Mouse (Mus musculus) spleen, adult 2 months (tissue): Measurements from ENCODE around the gene Ninj2. TPM values are rescaled to one million over a fixed set of nuclear protein-coding genes. Genes with fewer than 3 reads are reported as not detected.

ENCODE experiments used
- DNase-seq, 2 experiments: peaks; one replicate each; pipeline versions ENCODE4 v3.0.0 to v3.0.0-alpha.2; 2012 to 2021; ENCODE audit warnings: low spot score in 2 of 2, low read depth in 1 of 2
- H3K27ac ChIP-seq: fragments of 200-500 bp; 2 replicates; pipeline ENCODE4 v1.5.1; 2012; ENCODE audit warnings: low read length, inconsistent platforms; ENCODE audit not compliant: insufficient read depth
- H3K27me3 ChIP-seq: fragments of 200-500 bp; 2 replicates; pipeline ENCODE4 v1.6.1; 2012; ENCODE audit warnings: mild to moderate bottlenecking, moderate library complexity, low read length, inconsistent platforms; ENCODE audit not compliant: control insufficient read depth, insufficient read depth
- H3K36me3 ChIP-seq: fragments of 200-500 bp; 2 replicates; pipeline ENCODE4 v1.6.1; 2012; ENCODE audit warnings: mild to moderate bottlenecking, low read length, inconsistent platforms; ENCODE audit not compliant: control insufficient read depth, insufficient read depth
- H3K4me1 ChIP-seq: fragments of 200-500 bp; 2 replicates; pipeline ENCODE4 v1.6.1; 2011; ENCODE audit warnings: inconsistent platforms; ENCODE audit not compliant: control insufficient read depth, insufficient read depth, insufficient read length
- H3K4me3 ChIP-seq: fragments of 200-500 bp; 2 replicates; pipeline ENCODE4 v1.5.1; 2011; ENCODE audit warnings: mild to moderate bottlenecking, inconsistent platforms; ENCODE audit not compliant: insufficient read depth, insufficient read length; ENCODE audit errors: extremely low read depth
- CTCF ChIP-seq: fragments of 200-500 bp; IDR thresholded peaks from 2 replicates; pipeline ENCODE4 v1.5.1; 2011; ENCODE audit warnings: mild to moderate bottlenecking, inconsistent platforms; ENCODE audit not compliant: insufficient read depth, insufficient read length, insufficient replicate concordance; ENCODE audit errors: extremely low read depth
- POLR2A ChIP-seq: fragments of 200-500 bp; IDR thresholded peaks from 2 replicates; pipeline ENCODE4 v1.6.1; 2011; ENCODE audit warnings: low read depth, low read length, inconsistent platforms
- WGBS: fragments of 180-500 bp; shearing (Covaris S2); methylation state at CpG from one replicate; pipeline ENCODE4 v1.1.7; 2018; 5-methylcytosine and 5-hydroxymethylcytosine counted together
- polyA plus RNA-seq: library from polyadenylated mRNA; depleted of rRNA; stranded (reverse); fragments of >200 nt; gene quantifications from 2 replicates; pipeline ENCODE4 v1.2.3, GENCODE M21; 2012; rRNA removed

Ninj2 gene
- polyA plus RNA-seq, 1 experiment = 0.19 TPM

- WGBS = 93% methylated on average over 6 of the region's 6 CpGs
- no peak for TF ChIP-seq CTCF
- TF ChIP-seq POLR2A = no peak
- DNase-seq = no peak
- Histone ChIP-seq H3K36me3 (no peaks in the 10 kb centered on the region), H3K27ac (no peak overlapping the region), H3K4me3 (no peak overlapping the region), H3K27me3 (no peaks in the 10 kb centered on the region), H3K4me1 (no peaks in the 10 kb centered on the region)
Measured at GRCm38 (mm10) chr6:120232885-120233284, 139.7 kb downstream of the Ninj2 start.

GRCm38 (mm10) chr6:120235874-120236273 is 142.7 kb downstream of the Ninj2 start:
- DNase-seq = no peak
- Histone ChIP-seq H3K4me3 (no peak overlapping the region), H3K27ac (no peak overlapping the region), H3K4me1 (no peaks in the 10 kb centered on the region), H3K36me3 (no peaks in the 10 kb centered on the region), H3K27me3 (no peaks in the 10 kb centered on the region)
- WGBS = 78% methylated on average over 7 of the region's 7 CpGs
- TF ChIP-seq POLR2A = no peak
- TF ChIP-seq CTCF = no peak

GRCm38 (mm10) chr6:120240461-120240860 is 147.3 kb downstream of the Ninj2 start:
- no peak for DNase-seq
- Histone ChIP-seq H3K27me3 (no peaks in the 10 kb centered on the region), H3K4me1 (no peaks in the 10 kb centered on the region), H3K27ac (no peak overlapping the region), H3K4me3 (no peak overlapping the region), H3K36me3 (no peaks in the 10 kb centered on the region)
- TF ChIP-seq CTCF (no peak), POLR2A (no peak)
- 89% methylated on average over 5 of the region's 5 CpGs for WGBS

GRCm38 (mm10) chr6:120241453-120241852 is 148.3 kb downstream of the Ninj2 start:
- H3K4me1 ChIP-seq = no peaks in the 10 kb centered on the region
- 92% methylated on average over 12 of the region's 12 CpGs for WGBS
- TF ChIP-seq CTCF (no peak), POLR2A (no peak)
- H3K27me3 ChIP-seq = no peaks in the 10 kb centered on the region
- no peak overlapping the region for H3K27ac ChIP-seq
- H3K36me3 ChIP-seq = no peaks in the 10 kb centered on the region
- no peak overlapping the region for H3K4me3 ChIP-seq
- no peak for DNase-seq

GRCm38 (mm10) chr6:120242530-120242929 is 149.4 kb downstream of the Ninj2 start:
- H3K27me3 ChIP-seq = no peaks in the 10 kb centered on the region
- TF ChIP-seq CTCF = no peak
- TF ChIP-seq POLR2A = no peak
- no peaks in the 10 kb centered on the region for H3K4me1 ChIP-seq
- no peaks in the 10 kb centered on the region for H3K36me3 ChIP-seq
- H3K4me3 ChIP-seq = no peak overlapping the region
- WGBS = 82% methylated on average over 8 of the region's 8 CpGs
- H3K27ac ChIP-seq = no peak overlapping the region
- DNase-seq = no peak

- TF ChIP-seq CTCF (no peak), POLR2A (no peak)
- Histone ChIP-seq H3K4me3 (no peak overlapping the region), H3K27ac (no peak overlapping the region), H3K4me1 (no peaks in the 10 kb centered on the region), H3K27me3 (no peaks in the 10 kb centered on the region), H3K36me3 (no peaks in the 10 kb centered on the region)
- DNase-seq = no peak
- WGBS = 75% methylated on average over 8 of the region's 8 CpGs
Measured at GRCm38 (mm10) chr6:120243250-120243649, 150.1 kb downstream of the Ninj2 start.

GRCm38 (mm10) chr6:120246676-120247075 is 153.5 kb downstream of the Ninj2 start:
- no peaks in the 10 kb centered on the region for H3K27me3 ChIP-seq
- no peaks in the 10 kb centered on the region for H3K4me1 ChIP-seq
- no peaks in the 10 kb centered on the region for H3K36me3 ChIP-seq
- no peak overlapping the region for H3K27ac ChIP-seq
- no peak overlapping the region for H3K4me3 ChIP-seq
- DNase-seq = no peak
- TF ChIP-seq CTCF = no peak
- no peak for TF ChIP-seq POLR2A
- 78% methylated on average over 5 of the region's 5 CpGs for WGBS

- Histone ChIP-seq H3K4me3 (no peak overlapping the region), H3K27me3 (no peaks in the 10 kb centered on the region), H3K4me1 (no peaks in the 10 kb centered on the region), H3K27ac (no peak overlapping the region), H3K36me3 (no peaks in the 10 kb centered on the region)
- TF ChIP-seq CTCF (no peak), POLR2A (no peak)
- 82% methylated on average over 5 of the region's 5 CpGs for WGBS
- DNase-seq = no peak
Measured at GRCm38 (mm10) chr6:120249831-120250230, 156.7 kb downstream of the Ninj2 start.

Other genes starting within 250 kb of the Ninj2 start
- 3.0 TPM in 2 replicates for gene Erc1, start 245.2 kb upstream of the Ninj2 start, polyA plus RNA-seq
- 20.4 and 32.6 TPM in 2 replicates for gene Rad52, start 190.7 kb upstream of the Ninj2 start, polyA plus RNA-seq
- 77.7 and 89.0 TPM in 2 replicates for gene Wnk1, start 54.7 kb upstream of the Ninj2 start, polyA plus RNA-seq
- gene D330020A13Rik, start 201.0 kb downstream of the Ninj2 start, polyA plus RNA-seq = not detected in 2 replicates
- 0.09 and 0.12 TPM in 2 replicates for gene B4galnt3, start 201.2 kb downstream of the Ninj2 start, polyA plus RNA-seq